Mouse (Mus musculus) inflammation-experienced regulatory T-cells, adult 6 months (primary cell): ENCODE measurements around the gene Large2. TPM values are rescaled to one million over a fixed set of nuclear protein-coding genes. Genes with fewer than 3 reads are reported as not detected.

Source experiments
- ATAC-seq: one replicate; pipeline ENCODE4 v1.8.0; 2017
- polyA plus RNA-seq, 3 experiments: library from polyadenylated mRNA; unstranded; fragments of 100-300 nt; shearing (Covaris generic); gene quantifications; one replicate each; pipeline ENCODE4 v1.2.1; 2017

The Large2 gene
- polyA plus RNA-seq, 3 experiments from 2014 or later = 0.23 to 1.3 TPM; not detected in 1

- no peak for ATAC-seq
Observed at GRCm38 (mm10) chr2:92390206-92390930, 15.7 kb upstream of the Large2 start.

DNA sequence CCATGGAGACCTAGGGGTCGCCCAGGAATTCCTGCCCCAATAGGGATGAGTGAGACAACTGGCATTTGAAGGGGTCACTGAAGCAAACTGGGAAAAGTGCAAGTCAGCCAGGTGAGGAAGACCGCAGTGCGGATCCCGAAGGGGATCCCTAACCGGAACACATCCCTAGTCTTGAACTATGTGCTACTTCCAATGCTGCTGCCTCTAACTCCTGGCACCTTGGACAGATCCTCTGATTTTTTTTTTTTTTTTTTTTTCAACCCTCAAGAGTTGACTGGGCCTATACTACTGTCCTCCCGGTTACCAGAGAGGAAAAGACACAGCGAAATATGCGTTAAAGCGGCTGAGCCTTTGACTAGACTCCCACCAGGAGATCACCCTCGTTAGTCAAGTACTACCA lies 15.0 kb upstream of the Large2 start:
- no peak for ATAC-seq

DNA sequence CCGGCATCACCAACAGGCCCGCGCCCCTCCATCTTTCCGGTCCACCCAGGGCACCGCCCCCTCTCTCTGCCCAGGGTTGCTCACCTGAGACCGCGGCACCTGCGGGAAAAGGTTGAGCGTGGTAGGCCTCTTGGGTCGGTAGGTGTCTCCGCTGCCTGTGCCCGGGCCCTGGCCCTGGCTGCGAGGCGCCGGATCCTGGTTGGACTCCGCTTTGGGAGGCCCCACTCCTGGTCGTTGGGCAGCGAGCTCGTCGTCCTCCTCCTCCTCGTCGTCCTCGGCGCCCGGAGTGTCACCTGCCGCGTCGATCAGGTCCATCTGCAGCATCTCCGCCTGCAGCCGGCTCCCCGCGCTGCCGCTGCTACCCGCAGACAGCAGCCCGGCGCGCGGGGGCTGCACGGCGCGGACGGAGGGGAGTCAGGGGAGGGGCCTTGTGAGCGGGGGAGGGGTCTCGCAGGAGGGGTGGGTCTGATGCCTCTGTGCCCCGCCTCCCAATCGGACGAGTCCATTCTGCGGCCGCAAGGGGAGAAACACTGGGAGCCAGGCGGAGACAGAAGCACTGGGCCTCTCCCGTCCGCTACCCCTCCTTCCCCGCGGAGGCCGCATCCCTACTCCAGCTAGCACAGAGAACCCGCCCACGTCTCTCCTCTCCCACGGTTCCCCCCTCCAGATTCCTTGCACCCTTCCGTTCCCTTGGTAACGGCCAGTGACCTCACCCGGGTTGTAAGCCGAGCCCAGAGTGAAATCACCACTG lies 14.4 kb upstream of the Large2 start:
- peak; percentile 56 for ATAC-seq

DNA sequence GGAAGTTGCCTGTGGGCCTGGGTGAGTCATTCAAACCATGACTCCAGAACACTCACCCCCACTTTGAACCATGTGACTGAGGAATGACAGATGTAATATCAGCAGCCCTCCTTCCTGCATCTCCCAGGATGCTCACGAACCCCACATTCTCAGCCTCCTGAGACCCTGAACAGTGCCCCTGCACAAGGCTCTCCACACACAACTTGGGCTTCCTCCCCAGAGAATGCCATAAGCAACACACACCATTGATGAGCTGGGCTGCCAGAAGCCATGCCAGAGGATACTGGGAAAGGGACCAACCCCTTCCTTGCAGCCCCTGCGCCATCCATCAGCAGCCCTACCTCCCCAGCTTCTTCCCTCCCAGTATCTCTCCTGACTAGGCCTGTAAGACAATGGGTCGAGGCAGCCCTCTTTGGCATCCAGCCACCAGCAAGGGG lies 13.4 kb upstream of the Large2 start:
- no peak for ATAC-seq

- ATAC-seq = no peak
Observed at GRCm38 (mm10) chr2:92387646-92388045, 13.0 kb upstream of the Large2 start.

- no peak for ATAC-seq
Observed at GRCm38 (mm10) chr2:92386821-92387570, 12.3 kb upstream of the Large2 start.

- no peak for ATAC-seq
Observed at GRCm38 (mm10) chr2:92385113-92386051, 10.7 kb upstream of the Large2 start.

DNA sequence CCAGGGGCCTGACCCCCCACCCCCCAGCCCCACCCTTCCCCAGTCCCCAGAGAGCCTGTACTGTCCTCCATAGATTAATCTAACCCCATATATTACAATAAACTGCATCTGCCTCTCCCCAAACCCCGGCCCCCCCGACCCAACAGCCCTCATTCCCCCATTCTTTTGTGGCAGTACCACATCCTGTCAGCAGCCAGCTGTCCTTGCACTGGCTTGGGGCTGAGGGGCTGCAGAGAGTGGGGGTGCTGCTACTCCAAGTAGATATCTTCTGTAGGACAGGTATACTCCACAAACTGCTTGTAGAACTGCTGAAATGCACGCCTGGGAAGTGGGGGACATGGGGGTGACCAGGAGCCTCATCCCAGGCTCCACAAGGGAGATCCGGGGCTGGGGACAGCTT lies 9.4 kb upstream of the Large2 start:
- ATAC-seq = no peak

DNA sequence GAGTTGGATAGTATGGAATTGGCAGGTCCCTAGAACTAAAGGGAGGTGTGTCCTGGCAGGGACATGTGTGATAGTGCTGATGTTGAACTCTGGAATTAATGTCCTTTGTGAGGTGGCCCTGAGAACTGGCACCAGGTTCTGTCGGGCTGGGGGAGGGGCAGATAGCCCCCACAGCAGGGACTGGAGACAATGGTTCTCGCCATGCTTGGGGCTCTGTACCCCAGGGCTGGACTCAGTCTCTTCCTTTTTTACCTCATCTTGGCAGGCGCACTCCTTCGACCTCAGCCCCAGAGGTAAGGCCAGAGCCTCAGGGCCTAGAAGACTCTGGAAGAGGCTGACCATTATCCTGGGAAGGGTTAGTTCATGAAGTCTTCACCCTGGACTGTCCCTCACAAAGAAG lies 8.1 kb upstream of the Large2 start:
- no peak for ATAC-seq

DNA sequence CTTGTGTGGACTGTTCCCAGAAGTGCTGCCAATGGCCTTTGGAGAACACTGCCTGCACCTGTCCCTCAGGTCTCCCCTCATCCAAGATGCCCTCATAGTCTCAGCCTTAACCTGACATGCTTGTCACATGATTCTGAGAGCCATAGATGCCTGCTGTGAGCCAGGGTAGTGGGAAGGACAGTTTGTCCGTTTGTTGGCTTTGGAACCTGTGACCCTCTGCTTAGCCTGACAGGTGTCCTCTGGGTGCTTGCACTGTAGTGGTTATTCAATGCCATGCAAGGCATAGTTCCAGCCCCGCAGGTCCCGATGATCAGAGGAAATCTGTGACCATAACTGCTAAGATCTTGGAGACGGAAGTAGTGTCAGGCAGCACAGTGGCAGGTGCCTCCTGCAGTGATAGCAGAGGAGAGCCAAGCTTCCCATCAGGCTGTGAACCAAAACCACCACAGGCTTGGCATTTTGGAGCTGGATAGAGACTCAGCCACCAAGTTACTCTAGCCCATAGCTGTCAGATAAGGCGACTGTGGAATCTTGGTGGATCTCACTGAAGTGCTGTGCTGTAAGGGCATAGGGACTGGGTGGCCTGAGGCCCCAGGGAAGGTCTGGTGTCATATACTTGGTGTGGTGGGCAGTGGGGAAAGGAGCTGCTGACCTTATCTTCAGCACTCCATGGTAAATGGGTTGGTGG lies 7.4 kb upstream of the Large2 start, which contains the start of gene 1700029I15Rik:
TSS of gene 1700029I15Rik (plus strand) at position 638 of the 688 bp plus-strand sequence.
- no peak for ATAC-seq

DNA sequence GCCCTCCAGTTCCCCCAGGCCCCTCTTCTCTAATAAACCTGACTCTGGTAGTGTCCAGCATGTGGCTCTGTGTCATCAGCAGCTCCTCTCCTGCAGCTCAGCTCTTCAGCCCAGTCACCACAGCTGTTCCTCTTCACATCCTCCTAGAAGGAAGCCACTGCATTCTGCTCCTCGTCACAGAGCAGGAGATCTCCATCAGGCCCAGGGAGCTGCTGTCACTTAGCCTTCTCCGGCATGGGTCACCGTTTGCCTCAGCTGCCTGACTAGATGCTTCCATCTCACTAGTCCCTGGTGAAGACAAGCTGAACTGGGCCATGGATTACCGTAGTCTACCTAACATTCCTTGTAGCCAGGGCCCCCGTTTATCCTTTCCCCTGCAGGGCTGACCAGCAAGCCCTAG lies 6.5 kb upstream of the Large2 start:
- no peak for ATAC-seq

DNA sequence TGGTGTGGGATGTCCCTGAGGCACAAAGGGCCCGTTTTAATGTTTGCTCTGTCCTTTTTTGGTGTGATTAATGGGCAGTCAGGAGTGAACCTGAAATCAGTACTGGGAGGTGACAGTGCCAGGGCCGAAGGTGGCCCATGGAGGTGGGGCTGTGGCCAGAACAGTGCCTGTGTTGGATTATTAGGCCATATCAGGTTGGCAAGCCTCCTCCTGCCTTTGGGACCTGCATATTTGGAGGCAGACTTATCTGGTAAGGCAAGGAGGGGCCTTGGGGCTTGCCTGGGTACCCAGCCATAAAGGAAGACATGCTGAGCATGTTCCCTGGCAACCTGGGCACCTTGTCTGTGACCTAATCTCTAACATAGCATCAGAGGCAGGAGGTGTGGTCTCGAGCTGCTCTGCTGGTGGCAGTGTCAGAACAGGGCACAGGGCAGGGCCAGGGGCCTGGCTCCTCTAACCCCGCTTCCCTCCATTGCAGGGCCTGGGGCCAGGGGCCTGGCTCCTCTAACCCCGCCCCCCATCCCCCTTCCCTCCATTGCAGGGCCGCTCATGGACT lies 5.9 kb upstream of the Large2 start:
- ATAC-seq = no peak

DNA sequence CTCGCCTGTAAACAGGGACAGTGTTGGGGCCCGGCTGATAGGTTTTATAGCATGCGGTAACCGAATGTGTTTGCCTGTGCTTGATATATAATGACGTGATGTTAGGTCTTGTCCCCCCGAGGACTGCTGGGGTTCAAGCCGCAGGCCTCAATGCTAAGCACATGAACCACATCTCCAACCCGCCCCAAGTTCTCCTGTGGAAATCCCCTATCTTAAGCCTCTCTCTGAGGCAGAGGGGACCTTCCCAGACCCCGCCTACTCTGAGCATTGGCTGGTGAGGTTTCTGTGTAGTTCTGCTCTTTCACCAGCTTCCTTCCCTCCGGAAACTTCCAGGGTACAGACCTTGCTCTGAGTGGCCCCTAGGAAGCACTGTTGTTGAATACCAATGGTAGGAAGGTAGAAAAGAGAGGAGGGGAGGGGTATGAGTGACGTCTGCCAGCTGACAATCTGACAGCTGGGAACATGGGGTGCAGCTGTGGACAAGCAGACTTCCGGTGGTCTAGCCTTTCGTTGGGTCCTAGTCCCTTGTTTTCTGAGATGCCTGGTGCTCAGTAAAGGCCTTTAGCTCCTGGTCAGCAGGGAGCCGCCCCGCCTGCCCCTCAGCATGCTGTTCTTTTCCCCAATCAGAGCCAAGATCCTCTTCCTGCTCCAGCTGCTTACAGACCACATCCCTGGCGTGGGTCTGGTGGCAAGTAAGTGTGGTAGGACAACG lies 5.3 kb upstream of the Large2 start:
- peak; percentile 51 for ATAC-seq

- ATAC-seq = no peak
Observed at GRCm38 (mm10) chr2:92377320-92377719, 2.7 kb upstream of the Large2 start.

GRCm38 (mm10) chr2:92376300-92376699 lies 1.6 kb upstream of the Large2 start:
- no peak for ATAC-seq

- no peak for ATAC-seq
Observed at GRCm38 (mm10) chr2:92375788-92376187, 1.1 kb upstream of the Large2 start.

DNA sequence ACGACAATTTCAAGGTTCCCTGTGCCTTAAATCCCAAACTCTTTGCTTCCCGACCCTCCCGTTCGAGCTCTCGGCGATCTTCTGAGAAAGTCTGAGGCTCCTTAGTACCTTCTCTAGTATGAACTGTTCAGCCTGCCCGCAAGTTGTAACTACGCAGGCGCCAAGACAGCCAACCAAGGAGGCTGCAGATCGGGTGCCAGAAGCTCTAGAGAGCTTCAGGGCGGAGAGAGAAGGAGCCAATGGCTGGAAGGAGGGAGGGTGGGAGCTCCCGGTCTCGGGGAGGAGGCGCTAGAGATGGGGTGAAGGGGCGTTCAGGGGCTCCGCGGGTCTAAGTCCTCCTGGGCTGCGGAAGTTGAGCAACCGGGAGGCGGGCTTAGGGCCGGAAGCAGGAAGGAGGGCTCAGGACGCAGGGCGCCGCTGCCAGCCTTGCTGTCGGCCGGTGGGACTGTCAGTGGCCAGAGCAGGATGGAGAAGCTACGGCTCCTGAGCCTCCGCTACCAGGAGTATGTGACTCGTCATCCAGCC lies 492 bp upstream of the Large2 start:
- ATAC-seq = peak; percentile 93

DNA sequence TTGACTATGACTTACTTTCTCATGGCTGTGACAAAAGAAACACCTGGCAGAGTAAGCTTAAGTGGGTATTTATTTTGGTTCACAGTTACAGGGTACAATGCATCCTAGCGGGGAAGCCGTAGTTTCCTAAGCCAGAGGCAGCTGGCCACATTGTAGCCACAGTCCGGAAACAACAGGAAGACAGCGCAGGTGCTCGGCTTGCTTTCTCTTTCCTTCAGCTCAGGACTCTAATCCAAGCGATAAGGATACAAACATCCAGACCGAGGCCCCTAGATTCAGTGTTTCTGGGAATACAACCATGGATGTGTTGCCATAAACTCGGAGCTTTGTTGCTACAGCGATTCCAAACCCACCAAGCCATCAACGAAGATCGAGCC lies 1.2 kb downstream of the Large2 start:
- no peak for ATAC-seq

DNA sequence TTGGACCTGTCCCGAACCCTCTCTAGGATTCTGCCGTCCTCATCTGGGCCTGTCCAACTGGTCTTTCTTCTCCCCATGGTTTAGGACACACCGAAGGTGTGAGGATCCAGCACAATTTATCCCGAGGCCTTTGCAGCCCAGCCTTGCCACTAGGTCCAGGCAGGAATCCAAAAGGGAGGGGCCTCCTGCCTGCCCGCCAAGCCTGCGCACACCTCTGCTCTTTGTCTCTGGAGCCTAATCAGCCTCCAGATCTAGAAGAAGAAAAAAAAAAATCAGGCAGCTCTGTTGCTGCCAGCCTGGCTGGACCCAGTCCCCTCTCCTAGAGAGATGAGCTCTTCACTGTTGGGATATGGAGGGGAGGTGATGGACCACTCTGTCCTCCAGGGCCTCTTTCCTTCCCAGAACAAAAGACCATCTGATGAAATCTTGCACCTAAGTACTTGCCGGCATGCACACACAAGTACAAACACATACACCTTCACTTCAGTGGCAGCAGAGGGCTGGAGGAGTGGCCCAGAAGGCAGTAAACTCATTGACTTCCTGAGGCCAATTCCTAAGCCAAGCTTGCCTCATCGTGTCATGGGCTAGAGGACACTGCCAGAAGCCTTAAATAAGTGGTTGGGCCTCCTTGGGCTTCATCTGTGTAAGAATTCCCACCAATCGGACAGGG lies 1.8 kb downstream of the Large2 start:
- ATAC-seq = no peak
